Mouse (Mus musculus) kidney, adult 2 months (tissue): ENCODE results near the gene Trpv6. TPM values are rescaled to one million over a fixed set of nuclear protein-coding genes. Genes with fewer than 3 reads are reported as not detected.

Experiments
- DNase-seq: peaks from one replicate; pipeline ENCODE4 v3.0.0; 2021
- H3K27ac ChIP-seq: fragments of 200-500 bp; 2 replicates; pipeline ENCODE4 v1.5.1; 2012; ENCODE audit warnings: low read depth, low read length, control low read depth, inconsistent platforms; ENCODE audit not compliant: insufficient read depth
- H3K27me3 ChIP-seq: fragments of 200-500 bp; replicated peaks from 2 replicates; pipeline ENCODE4 v1.6.1; 2012; ENCODE audit warnings: mild to moderate bottlenecking, moderate library complexity, low read length, inconsistent platforms; ENCODE audit not compliant: control insufficient read depth, insufficient read depth
- H3K36me3 ChIP-seq: fragments of 200-500 bp; 2 replicates; pipeline ENCODE4 v1.6.1; 2012; ENCODE audit warnings: mild to moderate bottlenecking, moderate library complexity, low read length, inconsistent platforms; ENCODE audit not compliant: control insufficient read depth, insufficient read depth
- H3K4me1 ChIP-seq: fragments of 200-500 bp; 2 replicates; pipeline ENCODE4 v1.6.1; 2011; ENCODE audit warnings: low read length; ENCODE audit not compliant: control insufficient read depth, insufficient read depth
- H3K4me3 ChIP-seq: fragments of 200-500 bp; 2 replicates; pipeline ENCODE4 v1.5.1; 2011; ENCODE audit warnings: mild to moderate bottlenecking, low read depth, low read length, control low read depth; ENCODE audit not compliant: insufficient read depth
- CTCF ChIP-seq: fragments of 200-500 bp; conservative IDR thresholded peaks from 2 replicates; pipeline ENCODE4 v1.5.1; 2011; ENCODE audit warnings: low read depth, mild to moderate bottlenecking, control low read depth, low read length, moderate library complexity, mixed read lengths; ENCODE audit not compliant: insufficient read depth, insufficient read length
- POLR2A ChIP-seq: fragments of 200-500 bp; IDR thresholded peaks from one replicate; pipeline ENCODE4 v1.6.1; 2011; ENCODE audit warnings: low read depth, low read length, control low read depth
- WGBS: fragments of 180-500 bp; shearing (Covaris S2); methylation state at CpG from one replicate; pipeline ENCODE4 v1.1.7; 2018; 5-methylcytosine and 5-hydroxymethylcytosine counted together
- polyA plus RNA-seq: library from polyadenylated mRNA; depleted of rRNA; stranded (reverse); fragments of >200 nt; gene quantifications from 2 replicates; pipeline ENCODE4 v1.2.3, GENCODE M21; 2012

Gene Trpv6
- polyA plus RNA-seq, 1 experiment, result 0.72 TPM

DNA sequence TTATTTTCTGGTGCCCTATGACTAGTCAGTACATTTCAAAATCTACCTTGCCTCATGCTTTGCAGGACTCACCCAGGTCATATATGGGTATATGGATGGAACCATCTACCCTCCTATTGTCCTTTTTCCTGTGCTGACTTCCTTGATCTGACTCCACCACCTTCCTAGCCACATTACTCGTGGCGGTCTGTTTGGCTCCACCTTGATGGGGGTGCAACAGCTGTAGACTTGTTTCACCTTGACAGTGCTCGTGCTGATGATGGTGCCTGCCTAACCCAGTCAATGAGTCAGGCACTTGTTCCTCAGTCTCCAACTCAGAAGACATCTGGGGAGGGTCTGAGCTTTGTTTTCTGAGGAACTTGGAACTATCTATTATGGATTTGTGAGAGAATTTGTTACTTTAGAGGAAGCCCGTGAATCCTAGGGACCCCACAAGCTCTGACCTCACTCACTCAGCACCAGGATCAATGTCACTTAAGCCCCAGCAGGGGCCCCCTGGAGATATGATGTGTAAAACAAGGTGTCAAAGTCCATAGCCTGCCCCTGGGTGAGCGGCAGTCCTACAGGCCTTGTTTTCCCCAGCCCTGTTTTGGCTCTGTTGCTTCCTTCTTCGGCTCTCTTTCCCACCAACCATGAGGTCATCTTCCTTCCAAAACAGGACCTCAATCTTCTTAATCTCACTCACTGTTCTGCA, 5.1 kb upstream of the Trpv6 start:
- DNase-seq, result no peak
- whole genome bisulfite sequencing, result 83% methylated on average over 6 of the region's 6 CpGs
- H3K27me3 ChIP-seq, result no peaks in the 10 kb centered on the region
- no peak overlapping the region for H3K4me3 ChIP-seq
- no peaks in the 10 kb centered on the region for H3K4me1 ChIP-seq
- no peak overlapping the region for H3K27ac ChIP-seq
- TF ChIP-seq POLR2A (no peak), CTCF (no peak)
- no peaks in the 10 kb centered on the region for H3K36me3 ChIP-seq

DNA sequence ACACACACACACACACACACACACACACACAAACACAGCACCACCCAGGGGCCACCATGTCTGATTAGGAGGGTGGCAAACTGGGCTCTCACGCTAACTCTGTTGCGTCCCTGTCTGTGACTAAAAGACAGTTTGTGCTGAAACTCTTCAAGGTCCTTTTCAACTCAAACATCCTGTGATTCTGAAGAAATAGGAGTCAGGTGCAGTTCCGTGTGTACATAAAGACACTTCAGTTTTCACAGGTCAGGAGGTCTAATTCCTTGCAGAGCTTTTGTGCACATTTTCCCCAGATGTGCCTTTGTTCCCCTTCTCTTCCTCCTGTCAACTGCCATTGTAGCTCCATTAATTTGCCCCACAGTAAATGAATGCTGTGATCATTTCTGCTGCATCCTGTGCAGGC, 4.2 kb upstream of the Trpv6 start:
- no peak overlapping the region for H3K27ac ChIP-seq
- DNase-seq, result no peak
- no peak overlapping the region for H3K4me3 ChIP-seq
- TF ChIP-seq CTCF, result no peak
- TF ChIP-seq POLR2A, result no peak
- H3K27me3 ChIP-seq, result no peaks in the 10 kb centered on the region
- no peaks in the 10 kb centered on the region for H3K36me3 ChIP-seq
- WGBS, result 68% methylated on average over 3 of the region's 3 CpGs
- no peaks in the 10 kb centered on the region for H3K4me1 ChIP-seq

GRCm38 (mm10) chr6:41637927-41638506, 1.8 kb upstream of the Trpv6 start:
- Histone ChIP-seq H3K36me3 (no peaks in the 10 kb centered on the region), H3K27me3 (no peaks in the 10 kb centered on the region), H3K4me3 (no peak overlapping the region), H3K4me1 (no peaks in the 10 kb centered on the region), H3K27ac (no peak overlapping the region)
- no peak for TF ChIP-seq POLR2A
- no peak for TF ChIP-seq CTCF
- no peak for DNase-seq
- 77% methylated on average over 6 of the region's 6 CpGs for WGBS

DNA sequence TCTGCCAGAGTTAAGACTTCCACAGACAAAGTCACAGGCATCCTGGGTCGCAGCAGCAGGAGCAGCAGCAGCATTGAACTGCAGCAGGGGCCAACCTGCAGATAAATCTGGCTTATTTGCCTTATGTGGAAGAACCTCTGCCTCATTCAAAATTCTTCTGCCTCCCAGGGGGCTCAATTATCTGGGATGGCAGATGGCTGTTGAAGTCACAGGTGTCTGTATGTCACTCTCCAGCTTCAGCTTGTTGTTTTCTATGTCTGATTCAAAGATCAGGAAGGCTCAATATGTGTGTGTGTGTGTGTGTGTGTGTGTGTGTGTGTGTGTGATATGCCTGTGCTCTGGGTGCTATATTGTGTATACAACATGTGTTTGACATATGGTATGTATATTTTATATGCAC, 1.2 kb upstream of the Trpv6 start:
- no peaks in the 10 kb centered on the region for H3K27me3 ChIP-seq
- DNase-seq, result no peak
- H3K36me3 ChIP-seq, result no peaks in the 10 kb centered on the region
- TF ChIP-seq POLR2A (no peak), CTCF (no peak)
- 29% methylated on average over 1 of the region's 1 CpGs for WGBS
- H3K4me1 ChIP-seq, result no peaks in the 10 kb centered on the region
- no peak overlapping the region for H3K4me3 ChIP-seq
- H3K27ac ChIP-seq, result no peak overlapping the region

DNA sequence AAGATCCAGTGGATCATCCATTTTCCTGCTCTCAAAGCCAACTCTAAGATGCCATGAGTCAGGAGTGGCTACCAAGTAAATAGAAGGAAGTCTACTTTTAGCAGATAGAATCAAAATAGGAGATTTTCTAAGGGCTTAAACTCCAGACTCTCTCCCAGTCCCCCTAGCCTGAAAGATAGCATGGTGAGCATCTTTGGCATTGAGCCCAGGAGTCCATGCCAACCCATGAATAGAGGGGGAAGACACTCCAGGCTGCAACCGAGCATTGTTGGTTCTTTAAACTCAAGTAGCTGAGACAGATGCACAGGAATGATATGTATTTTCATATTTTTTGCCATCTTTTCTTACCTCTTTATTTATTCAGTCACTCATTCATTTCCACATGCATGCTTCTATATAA, 994 bp downstream of the Trpv6 start:
- no peak for DNase-seq
- no peak overlapping the region for H3K27ac ChIP-seq
- no peaks in the 10 kb centered on the region for H3K4me1 ChIP-seq
- H3K36me3 ChIP-seq, result no peaks in the 10 kb centered on the region
- H3K27me3 ChIP-seq, result no peaks in the 10 kb centered on the region
- H3K4me3 ChIP-seq, result no peak overlapping the region
- WGBS, result 53% methylated on average over 1 of the region's 1 CpGs
- TF ChIP-seq POLR2A (no peak), CTCF (no peak)

GRCm38 (mm10) chr6:41631549-41631948, 4.7 kb downstream of the Trpv6 start:
- no peaks in the 10 kb centered on the region for H3K27me3 ChIP-seq
- no peak overlapping the region for H3K4me3 ChIP-seq
- DNase-seq, result no peak
- no peaks in the 10 kb centered on the region for H3K4me1 ChIP-seq
- H3K27ac ChIP-seq, result no peak overlapping the region
- no peaks in the 10 kb centered on the region for H3K36me3 ChIP-seq
- 79% methylated on average over 4 of the region's 4 CpGs for WGBS
- TF ChIP-seq CTCF (no peak), POLR2A (no peak)

GRCm38 (mm10) chr6:41630791-41631190, 5.4 kb downstream of the Trpv6 start:
- TF ChIP-seq CTCF (no peak), POLR2A (no peak)
- H3K27ac ChIP-seq, result no peak overlapping the region
- DNase-seq, result no peak
- no peaks in the 10 kb centered on the region for H3K27me3 ChIP-seq
- WGBS, result 72% methylated on average over 2 of the region's 2 CpGs
- H3K4me1 ChIP-seq, result no peaks in the 10 kb centered on the region
- no peak overlapping the region for H3K4me3 ChIP-seq
- H3K36me3 ChIP-seq, result no peaks in the 10 kb centered on the region
